Comparison of ENCODE assay signal across 9 mouse cellular contexts in genomic region chr7:74323683-74324082, GRCm38 (mm10).
A peak's percentile ranks its signal among the peaks of the same experiment; 100 is the strongest.
DNase-seq lines count a peak whose midpoint lies in the region; ATAC-seq lines count a peak whose summit lies in the region.
"Had no signal": no experiment of that assay in that cellular context is flagged by ENCODE, and none has a peak within 500 bp of the region (broad histone marks: within the 10 kb centered on the region; RNA-seq: fewer than 3 reads in every experiment).

No protein-coding gene starts in this region.

- no peaks in the 10 kb centered on the region for H3K36me3 ChIP-seq in embryonic facial prominence, embryonic 14.5 days (ENCODE audit: control insufficient read depth, insufficient read depth, low read length)
- H3K36me3 ChIP-seq: liver, embryonic 13.5 days had no signal

- H3K4me2 ChIP-seq in embryonic facial prominence, embryonic 14.5 days (ENCODE audit: low read depth, low read length), result no peak overlapping the region
- H3K4me2 ChIP-seq: liver, embryonic 13.5 days had no signal

- ATAC-seq in embryonic facial prominence, embryonic 14.5 days (ENCODE audit: low read depth), result no peak

- no peak overlapping the region for H3K4me3 ChIP-seq in embryonic facial prominence, embryonic 14.5 days (ENCODE audit: low read depth, low read length)
- H3K4me3 ChIP-seq: liver, embryonic 13.5 days had no signal

- 43% methylated on average over 5 of the region's 5 CpGs for WGBS in embryonic facial prominence, embryonic 14.5 days

- intact Hi-C loops in gastrocnemius, postnatal 36 days (cut with DNase I), result no loop called here

- no peaks in the 10 kb centered on the region for H3K9me3 ChIP-seq in embryonic facial prominence, embryonic 14.5 days (ENCODE audit: control insufficient read depth, low read length)
- H3K9me3 ChIP-seq: liver, embryonic 13.5 days had no signal

- H3K27ac ChIP-seq in embryonic facial prominence, embryonic 14.5 days (replicated peaks; ENCODE audit: low read depth, low read length), result no peak overlapping the region
- H3K27ac ChIP-seq: liver, embryonic 13.5 days had no signal

- no peaks in the 10 kb centered on the region for H3K27me3 ChIP-seq in embryonic facial prominence, embryonic 14.5 days (replicated peaks; ENCODE audit: control insufficient read depth, insufficient read depth, low read length)
- H3K27me3 ChIP-seq: liver, embryonic 13.5 days had no signal

- DNase-seq in adrenal gland, postnatal 14 days, result peak; percentile 21
- no peak for DNase-seq in adrenal gland, postnatal 10 days
- peak; percentile 63 for DNase-seq in embryonic facial prominence, embryonic 14.5 days (ENCODE audit: low spot score)
- DNase-seq in kidney, adult 8-10 months, result peak; percentile 26 to 28
- peak; percentile 11 for DNase-seq in lung, postnatal 25 days (ENCODE audit: low spot score)
- DNase-seq in gastrocnemius, postnatal 36 days, result no peak
- no peak for DNase-seq in adrenal gland, adult 2 months
- no peak for DNase-seq in spleen, postnatal 10 days (ENCODE audit: low spot score in 2 of 2)
- DNase-seq: liver, embryonic 13.5 days had no signal

- peaks cover 7% of the 10 kb centered on the region; the same call in 1 of the 2 replicates for H3K4me1 ChIP-seq in embryonic facial prominence, embryonic 14.5 days (ENCODE audit: control insufficient read depth, insufficient read depth, low read length)
- H3K4me1 ChIP-seq: liver, embryonic 13.5 days had no signal

- H3K9ac ChIP-seq in embryonic facial prominence, embryonic 14.5 days (ENCODE audit: low read depth, low read length), result no peak overlapping the region
- H3K9ac ChIP-seq: liver, embryonic 13.5 days had no signal

Comparison
In these comparisons a context has a peak if more than half of its experiments do, and no peak if none do; other contexts are left out.
1. DNase-seq: peak in adrenal gland, postnatal 14 days (single experiment), embryonic facial prominence, embryonic 14.5 days (single experiment), kidney, adult 8-10 months (2 of 2) and lung, postnatal 25 days (single experiment); none in adrenal gland, postnatal 10 days (single experiment), gastrocnemius, postnatal 36 days (0 of 2), adrenal gland, adult 2 months (single experiment) and spleen, postnatal 10 days (0 of 2).